Mouse (Mus musculus) myocyte (in vitro differentiated cells): Measurements from ENCODE around the gene Sema3a.

ENCODE experiments used
- MYOG ChIP-seq, 3 experiments: IDR thresholded peaks; one replicate each; pipeline ENCODE4 v1.6.1; 2011; ENCODE audit warnings: control low read depth in 2 of 3, low read depth in 2 of 3, mild to moderate bottlenecking in 2 of 3; ENCODE audit not compliant: insufficient read length in 2 of 3, control insufficient read depth in 1 of 3, insufficient read depth in 1 of 3
- POLR2A ChIP-seq: IDR thresholded peaks from one replicate; pipeline ENCODE4 v1.6.1; 2011; ENCODE audit warnings: low read depth, mild to moderate bottlenecking, control low read depth, moderate library complexity; ENCODE audit not compliant: insufficient read length
- POLR2AphosphoS2 ChIP-seq: IDR thresholded peaks from one replicate; pipeline ENCODE4 v1.6.1; 2011; ENCODE audit warnings: low read depth, control low read depth; ENCODE audit not compliant: insufficient read length
- TCF12 ChIP-seq: IDR thresholded peaks from one replicate; pipeline ENCODE4 v1.6.1; 2011; ENCODE audit warnings: mild to moderate bottlenecking, control low read depth; ENCODE audit not compliant: poor library complexity, insufficient read depth, severe bottlenecking

DNA sequence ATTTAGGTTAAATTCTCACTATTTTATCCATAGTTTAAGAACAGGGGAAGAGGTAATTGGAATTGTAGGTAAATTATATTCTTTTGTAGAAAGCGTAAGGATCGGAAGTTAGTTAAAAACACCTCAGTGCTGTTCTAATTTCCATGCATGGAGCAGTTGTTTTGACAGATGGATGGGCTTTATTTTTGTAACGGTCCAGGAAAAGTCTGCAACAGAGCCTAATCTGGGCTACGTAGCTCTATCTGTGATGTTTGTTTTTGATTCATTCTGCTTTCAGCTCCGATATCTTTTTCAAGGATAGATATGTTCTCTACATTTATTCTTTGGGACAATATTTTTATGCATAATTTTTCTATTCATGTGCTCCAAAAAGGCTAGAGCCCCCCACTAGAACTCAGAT, 344.2 kb downstream of the Sema3a start:
- no peak for TF ChIP-seq TCF12
- no peak for TF ChIP-seq POLR2A
- no peak for TF ChIP-seq MYOG (IDR thresholded peaks at IDR 0.05; ENCODE audit: control insufficient read depth in 1 of 3, insufficient read depth in 1 of 3, insufficient read length in 2 of 3, low read depth in 2 of 3)
- TF ChIP-seq POLR2AphosphoS2, result no peak
